Mouse (Mus musculus): ENCODE measurements around the gene Uqcrq. TPM values are rescaled to one million over a fixed set of nuclear protein-coding genes. Genes with fewer than 3 reads are reported as not detected.
A peak's percentile ranks its signal among the peaks of the same experiment; 100 is the strongest.

Uqcrq gene
- 100 to 1,000 TPM; 415 to 443 TPM for total RNA-seq (2021)
- long read RNA-seq, experiment 1, transcript Uqcrq-203 (3 exons, 405 nt): minor isoform, 7 of 232 reads
- long read RNA-seq, experiment 1, transcript Uqcrq-201 (2 exons, 1,521 nt): major isoform, 175 of 232 reads
- long read RNA-seq, experiment 1, partial matches to known transcripts: 0 of 232 reads
- long read RNA-seq, experiment 1, other reads (novel, unspliced or antisense): 47 of 232 reads
- long read RNA-seq, experiment 2, transcript Uqcrq-204 (2 exons, 375 nt): minor isoform, 5 of 299 reads
- long read RNA-seq, experiment 2, transcript Uqcrq-201 (2 exons, 1,521 nt): major isoform, 216 of 299 reads
- long read RNA-seq, experiment 2, partial matches to known transcripts: 76 of 299 reads
- long read RNA-seq, experiment 2, other reads (novel, unspliced or antisense): 0 of 299 reads

DNA sequence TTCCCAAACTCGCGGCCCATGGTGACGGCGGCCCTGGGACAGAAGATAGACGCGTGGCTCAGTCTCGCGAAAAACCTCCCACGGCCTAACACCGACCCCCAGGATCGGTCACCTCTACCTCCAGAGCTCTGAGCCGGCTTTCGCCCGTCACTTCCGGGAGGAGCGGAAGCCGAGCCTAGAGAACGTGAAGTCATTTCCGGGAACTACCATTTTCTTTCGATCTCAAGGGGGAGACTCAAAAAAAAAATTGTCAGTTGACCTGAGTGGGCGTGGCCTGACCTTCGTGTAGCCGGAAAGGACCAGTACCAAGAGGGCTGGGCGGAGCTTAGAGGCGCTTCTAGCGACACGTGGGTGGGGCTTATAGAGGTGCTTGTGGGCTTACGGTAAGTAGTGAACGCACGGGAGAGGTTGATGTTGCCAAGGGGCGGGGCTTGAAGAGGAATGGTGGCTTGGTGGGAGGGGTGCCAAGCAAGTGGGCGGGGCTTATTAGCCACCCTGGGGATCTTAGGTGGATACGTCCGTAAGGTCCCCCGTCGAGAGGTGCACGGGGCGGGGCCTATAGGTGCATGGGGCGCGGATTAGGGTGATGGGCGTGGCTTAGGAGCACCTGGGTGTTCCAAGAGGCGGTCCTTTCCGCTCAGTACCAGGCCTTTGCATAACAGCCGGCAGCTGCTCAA is at the start of gene Uqcrq, which contains the start of gene Gdf9:
Gene Uqcrq, minus strand, starts transcription at position 162 of the 677 bp plus-strand sequence.
Gene Gdf9, plus strand, starts transcription at position 354 of the 677 bp plus-strand sequence.
- peak; percentile 98 to 99 for DNase-seq (ENCODE audit: low spot score in 2 of 2)

GRCm38 (mm10) chr11:53479783-53480301 is 49.2 kb upstream of the Uqcrq start, which contains the start of the genes Gm9945 and Sowaha:
Gene Gm9945, plus strand, starts transcription at chr11:53480166.
Gene Sowaha, minus strand, starts transcription at chr11:53480274.
- peak; percentile 60 to 74 for DNase-seq (ENCODE audit: low spot score in 2 of 2)

DNA sequence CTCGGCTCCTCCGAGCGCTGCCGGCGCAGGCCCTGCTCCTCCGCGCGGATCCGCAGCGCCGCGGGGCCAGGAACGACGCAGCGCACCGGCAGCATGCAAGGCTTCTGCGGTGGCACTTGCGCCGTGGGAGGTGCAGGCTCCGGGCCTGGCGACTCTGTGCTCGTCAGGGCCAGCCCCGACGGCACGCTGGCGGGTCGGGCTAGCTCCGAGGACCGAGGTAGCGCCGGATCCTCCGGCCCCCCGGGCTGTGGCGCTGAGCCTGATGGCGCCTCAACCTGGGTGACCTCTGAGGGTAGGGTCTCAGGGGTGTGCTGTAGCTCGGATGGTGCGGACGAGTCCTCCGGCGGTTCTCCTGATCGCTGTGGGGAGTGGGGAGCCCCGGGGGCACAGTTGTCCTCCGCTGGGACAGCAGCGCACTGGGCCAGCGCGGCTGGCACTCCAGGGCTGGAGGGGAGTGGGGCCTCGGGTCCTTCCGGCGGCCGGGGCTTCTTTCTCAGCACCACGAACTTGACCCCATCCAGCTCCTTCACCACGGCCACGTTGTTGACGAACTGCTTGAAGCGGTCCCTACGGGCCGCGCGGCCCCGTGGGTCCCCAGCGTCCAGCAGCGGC is 48.6 kb upstream of the Uqcrq start:
- peak in 1 of 2 experiments; percentile 60 for DNase-seq (ENCODE audit: low spot score in 2 of 2)

DNA sequence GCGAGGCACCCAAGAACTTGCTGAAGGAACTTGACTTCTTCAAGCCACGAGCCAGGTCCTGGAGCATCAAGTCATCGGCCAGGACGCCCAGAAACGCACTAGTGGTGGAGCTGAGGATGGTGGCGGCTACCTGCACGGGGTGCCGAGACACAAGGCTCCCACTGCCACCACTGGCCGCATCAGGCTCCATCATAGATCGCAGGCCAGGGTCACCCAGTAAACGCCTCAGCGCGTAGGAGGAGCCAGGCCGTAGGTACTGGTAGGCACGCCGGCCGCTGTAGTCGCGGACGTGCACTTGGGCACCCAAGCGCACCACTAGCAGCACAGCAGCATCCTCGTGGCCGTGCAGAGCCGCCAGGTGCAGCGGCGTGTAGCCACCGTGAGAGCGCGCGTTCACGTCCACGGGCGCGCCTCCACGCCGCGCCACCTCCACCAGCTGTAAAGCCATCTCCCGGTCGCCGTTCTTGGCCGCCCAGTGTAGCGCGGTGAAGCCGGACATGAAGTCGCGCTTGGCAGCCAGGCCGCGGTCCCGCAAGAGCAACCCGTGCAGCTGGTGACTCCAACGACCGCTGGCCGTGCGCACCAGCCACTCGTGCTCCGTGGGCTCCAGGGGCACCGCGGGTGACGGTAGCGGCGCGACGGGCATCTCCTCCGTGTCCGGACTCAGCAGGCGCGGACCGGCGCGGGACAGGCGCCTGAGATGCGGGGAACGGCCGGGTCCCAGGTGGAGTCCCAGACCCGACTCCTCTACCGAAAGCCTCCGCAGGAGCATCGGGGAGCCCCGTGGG is 47.9 kb upstream of the Uqcrq start:
- peak in 1 of 2 experiments; percentile 45 for DNase-seq (ENCODE audit: low spot score in 2 of 2)

GRCm38 (mm10) chr11:53477833-53478232 is 47.2 kb upstream of the Uqcrq start:
- DNase-seq (ENCODE audit: low spot score in 2 of 2): no peak

DNA sequence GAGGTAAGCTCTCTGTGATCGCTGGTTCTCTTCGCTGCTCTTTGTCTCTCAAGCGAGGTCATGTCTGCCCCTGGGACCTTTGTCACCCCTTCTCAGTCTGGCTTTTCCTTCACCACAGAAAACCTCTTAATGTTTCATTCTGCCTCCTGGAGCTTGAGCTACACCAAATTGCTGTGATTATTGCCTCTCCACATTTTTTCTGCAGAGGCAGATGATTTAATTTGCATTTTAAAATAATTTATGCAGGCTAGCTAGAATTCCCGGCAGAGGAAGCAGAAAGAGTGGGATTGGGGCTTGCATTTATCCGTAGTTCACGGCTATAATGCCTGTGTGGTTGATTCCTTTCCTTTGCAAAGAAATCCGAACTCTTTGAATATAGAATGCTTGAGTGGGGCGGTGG is 45.0 kb upstream of the Uqcrq start:
- peak in 1 of 2 experiments; percentile 18 for DNase-seq (ENCODE audit: low spot score in 2 of 2)

DNA sequence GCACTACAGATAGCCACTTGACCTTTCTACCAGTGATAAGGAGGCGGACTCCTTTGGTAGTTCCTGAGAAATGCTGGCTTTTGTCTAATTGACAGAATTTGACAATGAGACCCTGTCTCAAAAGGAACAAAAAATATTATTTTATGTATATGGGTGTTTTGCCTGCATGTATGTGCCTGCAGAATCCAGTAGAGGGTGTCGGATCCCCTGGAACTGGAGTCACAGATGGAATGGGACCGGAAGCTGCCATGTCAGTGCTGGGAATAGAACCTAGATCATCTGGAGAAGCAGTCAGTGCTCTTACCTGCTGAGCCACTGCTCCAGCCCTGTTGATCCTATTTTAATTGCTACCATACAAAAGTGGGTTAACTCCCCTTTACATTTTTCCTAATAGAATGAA is 42.1 kb upstream of the Uqcrq start:
- no peak for DNase-seq (ENCODE audit: low spot score in 2 of 2)

GRCm38 (mm10) chr11:53469968-53470695 is 39.5 kb upstream of the Uqcrq start, which contains the start of gene Gm9837:
Gene Gm9837, minus strand, starts transcription at chr11:53470479.
- DNase-seq (ENCODE audit: low spot score in 2 of 2): peak; percentile 93 to 97

- peak in 1 of 2 experiments; percentile 57 for DNase-seq (ENCODE audit: low spot score in 2 of 2)
These were observed 38.8 kb upstream of the Uqcrq start for GRCm38 (mm10) chr11:53469294-53469967.

DNA sequence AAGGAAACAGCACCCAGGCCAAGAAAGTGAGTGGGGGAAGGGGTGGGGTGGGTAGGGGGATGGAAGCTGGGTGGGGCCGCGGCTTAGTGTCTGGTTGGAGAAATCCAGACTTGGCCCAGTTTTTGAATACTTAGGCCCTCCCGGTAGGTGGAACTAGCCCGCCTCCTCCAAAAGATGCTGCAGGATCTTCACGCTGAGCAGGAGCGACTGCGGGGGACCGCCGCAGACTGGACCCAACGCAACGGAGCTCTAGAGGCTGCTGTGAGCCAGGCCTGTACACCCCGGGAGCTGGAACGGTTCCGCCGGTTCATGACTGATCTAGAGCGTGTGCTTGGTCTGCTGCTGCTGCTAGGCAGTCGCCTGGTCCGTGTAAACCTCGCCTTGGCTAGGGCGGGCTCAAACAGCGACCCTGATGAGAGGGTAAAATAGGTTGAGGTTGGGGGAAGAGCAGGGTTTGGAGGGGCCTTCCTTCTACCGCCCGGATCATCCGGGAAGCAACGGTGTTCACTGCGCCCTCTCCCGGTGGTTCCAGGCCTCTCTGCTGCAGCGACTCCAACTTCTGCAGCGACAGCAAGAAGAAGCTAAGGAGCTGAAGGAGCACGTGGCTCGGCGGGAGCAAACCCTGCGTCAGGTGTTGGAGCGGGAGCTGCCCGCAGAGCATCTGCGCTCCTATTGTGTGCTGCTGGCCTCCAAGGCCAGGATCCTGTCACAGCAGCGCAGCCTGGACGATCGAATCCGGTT is 35.8 kb upstream of the Uqcrq start:
- DNase-seq (ENCODE audit: low spot score in 2 of 2): peak; percentile 86 to 89

- peak; percentile 69 to 77 for DNase-seq (ENCODE audit: low spot score in 2 of 2)
These were observed 33.2 kb upstream of the Uqcrq start for GRCm38 (mm10) chr11:53463551-53464424.

DNA sequence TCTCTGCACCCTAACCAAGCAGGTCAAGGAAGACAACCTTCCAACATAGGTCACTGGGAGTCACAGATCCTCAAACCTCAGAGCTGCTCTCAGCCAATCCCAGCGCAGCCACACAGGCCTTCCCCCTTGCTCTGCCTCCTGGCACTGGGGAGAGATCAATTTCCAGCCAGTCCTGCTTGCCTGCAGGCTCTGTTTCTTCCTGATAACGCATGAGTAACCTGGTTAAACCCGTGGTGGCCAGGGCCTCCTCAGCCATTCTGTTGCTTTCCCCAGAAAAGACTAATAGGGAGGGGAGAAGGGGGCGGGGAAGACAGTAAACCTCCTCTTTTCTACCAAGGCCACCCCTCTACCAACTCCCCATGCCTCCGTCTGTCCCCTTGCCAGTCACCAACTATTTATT is 31.1 kb upstream of the Uqcrq start:
- DNase-seq (ENCODE audit: low spot score in 2 of 2): no peak

DNA sequence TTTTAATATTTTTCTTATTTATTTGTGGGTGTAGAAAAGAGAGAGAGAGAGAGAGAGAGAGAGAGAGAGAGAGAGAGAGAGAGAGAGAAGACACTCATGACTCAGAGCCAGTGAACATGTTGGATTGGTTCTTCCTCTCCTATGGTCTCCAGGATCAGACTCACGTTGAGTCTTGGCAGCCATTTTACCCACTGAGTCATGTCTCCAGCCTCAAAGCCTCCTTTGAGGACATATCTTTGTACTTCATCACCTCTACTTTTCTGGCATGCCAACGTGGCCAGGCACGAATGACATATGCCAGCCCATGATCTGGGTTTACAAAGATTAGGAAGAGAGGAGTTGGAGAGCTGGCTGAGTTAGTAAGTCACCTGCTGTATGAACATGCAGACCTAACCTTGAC is 29.6 kb upstream of the Uqcrq start:
- no peak for DNase-seq (ENCODE audit: low spot score in 2 of 2)

GRCm38 (mm10) chr11:53458996-53459395 is 28.4 kb upstream of the Uqcrq start:
- DNase-seq (ENCODE audit: low spot score in 2 of 2): no peak

DNA sequence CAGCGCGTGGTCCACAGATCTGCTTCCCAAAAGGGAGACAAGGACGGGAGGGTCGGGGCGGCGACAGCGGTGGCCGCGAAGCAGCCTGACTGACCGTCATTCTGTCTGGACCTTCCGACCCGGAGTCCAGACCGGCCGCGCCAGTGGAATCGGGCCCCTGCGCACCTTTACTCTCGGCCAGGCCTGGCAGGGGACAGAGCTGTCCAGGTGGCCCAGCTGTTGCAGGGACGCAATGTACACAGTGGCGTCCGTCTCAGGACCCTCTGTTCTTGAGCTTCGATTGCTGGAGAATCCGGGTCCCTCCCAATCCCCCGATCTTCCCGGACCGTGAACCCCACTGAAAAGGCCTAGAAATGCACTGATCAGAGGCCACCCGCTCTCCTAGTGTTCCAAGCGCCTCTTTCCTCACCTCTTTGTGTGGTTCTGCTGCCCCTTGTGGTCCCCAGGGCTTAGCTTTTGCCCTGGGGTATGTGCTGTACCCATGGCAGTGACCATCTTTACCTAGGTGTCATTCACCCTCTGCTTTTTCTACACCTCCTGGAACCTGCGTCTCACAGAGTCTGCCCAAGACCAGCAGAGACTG is 26.8 kb upstream of the Uqcrq start:
- DNase-seq (ENCODE audit: low spot score in 2 of 2): no peak

- peak in 1 of 2 experiments; percentile 50 for DNase-seq (ENCODE audit: low spot score in 2 of 2)
These were observed 26.1 kb upstream of the Uqcrq start, which contains the start of the genes Gm10447 and Shroom1 for GRCm38 (mm10) chr11:53456474-53457371. Gene Gm10447, minus strand, starts transcription at chr11:53457110. Gene Shroom1, plus strand, starts transcription at chr11:53457205.

Measured in left cerebral cortex, adult 18-20 months (tissue).